In the genomic region with DNA sequence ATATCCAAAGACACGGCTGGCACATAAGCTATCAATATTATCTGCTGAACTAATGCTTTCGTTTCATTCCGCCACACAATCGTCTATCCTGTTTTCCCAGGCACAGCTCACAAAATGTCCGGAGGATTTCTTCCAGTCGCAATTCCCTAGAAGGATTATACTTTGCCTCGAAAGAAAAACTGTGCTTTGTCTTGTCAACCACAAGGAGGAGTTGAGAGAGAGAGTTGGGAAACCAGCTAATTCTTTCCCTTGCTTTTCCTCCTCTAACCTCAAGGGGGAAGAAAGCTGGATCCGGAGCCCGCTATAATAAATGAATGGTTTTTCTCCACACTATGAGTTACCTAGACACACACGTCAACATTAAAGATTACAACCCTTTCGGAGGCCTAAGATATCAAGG, we compare ENCODE assay signal across 8 mouse cellular contexts. TPM values are rescaled to one million over a fixed set of nuclear protein-coding genes. Genes with fewer than 3 reads are reported as not detected.
DNase-seq lines count a peak whose midpoint lies in the region; ATAC-seq and TF ChIP-seq lines count a peak whose summit lies in the region.

No protein-coding gene starts in this region.

- CTCF ChIA-PET in Patski (lab: Charles Lee), result interaction anchor here (0.7 to 3.1 kb wide), 15 partner anchors 8 to 478 kb away, joined by 3 to 19 read pairs (median 5); no protein-coding TSS in a partner anchor

- no peak for TF ChIP-seq CTCF in Patski (IDR thresholded peaks at IDR 0.05)
- peak; percentile 67 for TF ChIP-seq CTCF in liver, postnatal 0 days (IDR thresholded peaks at IDR 0.05; ENCODE audit: low read depth)

- no peak for TF ChIP-seq EP300 in liver, postnatal 0 days (IDR thresholded peaks at IDR 0.05; ENCODE audit: low read depth)

- peak; percentile 35 to 41 for DNase-seq in B cell, adult 2 months
- peak; percentile 47 for DNase-seq in Patski (ENCODE audit: low read depth, low spot score)
- DNase-seq in embryo, embryonic 10.5 days (ENCODE audit: low spot score), result peak; percentile 88
- peak; percentile 18 for DNase-seq in liver, postnatal 0 days

- H3K9ac ChIP-seq in heart, embryonic 12.5 days, result peak overlapping the region; percentile 80
- peak overlapping the region; percentile 79 for H3K9ac ChIP-seq in kidney, embryonic 15.5 days
- H3K9ac ChIP-seq in liver, postnatal 0 days (replicated peaks), result peak overlapping the region; percentile 81
- peak overlapping the region; percentile 84 for H3K9ac ChIP-seq in neural tube, embryonic 13.5 days

- POLR2A ChIA-PET in Patski (lab: Charles Lee), result interaction anchor here (1.4 kb wide), 1 partner anchor 29 kb away, joined by 3 read pairs; no protein-coding TSS in a partner anchor

- peak overlapping the region; percentile 77 for H3K4me3 ChIP-seq in heart, embryonic 12.5 days
- peak overlapping the region; percentile 92 for H3K4me3 ChIP-seq in kidney, embryonic 15.5 days (replicated peaks)
- H3K4me3 ChIP-seq in liver, postnatal 0 days (ENCODE audit: low read depth, low read length), result peak overlapping the region; percentile 84
- H3K4me3 ChIP-seq in neural tube, embryonic 13.5 days, result peak overlapping the region; percentile 93

- no peaks in the 10 kb centered on the region for H3K9me3 ChIP-seq in heart, embryonic 12.5 days (replicated peaks)
- H3K9me3 ChIP-seq in kidney, embryonic 15.5 days (replicated peaks), result no peaks in the 10 kb centered on the region
- H3K9me3 ChIP-seq in liver, postnatal 0 days (ENCODE audit: low read length), result no peaks in the 10 kb centered on the region
- no peaks in the 10 kb centered on the region for H3K9me3 ChIP-seq in neural tube, embryonic 13.5 days

- H3K27ac ChIP-seq in heart, embryonic 12.5 days (ENCODE audit: poor library complexity, severe bottlenecking), result no peak overlapping the region
- 0 out of 2 replicates have a peak overlapping the region, but pooled peaks have one; percentile 95 for H3K27ac ChIP-seq in kidney, embryonic 15.5 days
- 0 out of 2 replicates have a peak overlapping the region, but pooled peaks have one; percentile 12 for H3K27ac ChIP-seq in liver, postnatal 0 days (ENCODE audit: low read depth)
- peak overlapping the region; percentile 43; the same call in 1 of the 2 replicates for H3K27ac ChIP-seq in neural tube, embryonic 13.5 days (replicated peaks)

- in situ Hi-C loops in Patski (cut with MboI; ENCODE audit: low pct_unique_long_range_greater_than_20kb), result no loop called here

- peak overlapping the region; percentile 99 for H3K4me2 ChIP-seq in heart, embryonic 12.5 days
- peak overlapping the region; percentile 98 for H3K4me2 ChIP-seq in kidney, embryonic 15.5 days
- H3K4me2 ChIP-seq in liver, postnatal 0 days (ENCODE audit: low read depth, low read length), result peak overlapping the region; percentile 94
- peak overlapping the region; percentile 99 for H3K4me2 ChIP-seq in neural tube, embryonic 13.5 days

- H3K36me3 ChIP-seq in heart, embryonic 12.5 days, result no peaks in the 10 kb centered on the region
- no peaks in the 10 kb centered on the region for H3K36me3 ChIP-seq in kidney, embryonic 15.5 days
- no peaks in the 10 kb centered on the region for H3K36me3 ChIP-seq in liver, postnatal 0 days (replicated peaks; ENCODE audit: insufficient read depth, low read length)
- H3K36me3 ChIP-seq in neural tube, embryonic 13.5 days, result 0 out of 2 replicates have a peak, but pooled peaks cover 2% of the 10 kb centered on the region

- H3K27me3 ChIP-seq in Patski, result peaks cover 3% of the 10 kb centered on the region
- H3K27me3 ChIP-seq in heart, embryonic 12.5 days (replicated peaks), result no peaks in the 10 kb centered on the region
- no peaks in the 10 kb centered on the region for H3K27me3 ChIP-seq in kidney, embryonic 15.5 days
- H3K27me3 ChIP-seq in liver, postnatal 0 days (ENCODE audit: insufficient read depth, low read length), result peaks cover 5% of the 10 kb centered on the region; the same call in 1 of the 2 replicates
- H3K27me3 ChIP-seq in neural tube, embryonic 13.5 days, result no peaks in the 10 kb centered on the region

- 2% methylated on average over 11 of the region's 11 CpGs for WGBS in heart, embryonic 12.5 days
- WGBS in kidney, embryonic 15.5 days, result 2% methylated on average over 11 of the region's 11 CpGs
- 2% methylated on average over 11 of the region's 11 CpGs for WGBS in liver, postnatal 0 days (ENCODE audit: insufficient replicate concordance)
- WGBS in neural tube, embryonic 13.5 days, result 2% methylated on average over 11 of the region's 11 CpGs

- ATAC-seq in Patski, result peak; percentile 45
- ATAC-seq in heart, embryonic 12.5 days (ENCODE audit: insufficient number of reproducible peaks, low FRiP score), result no peak
- ATAC-seq in kidney, embryonic 15.5 days (replicated peaks; ENCODE audit: low FRiP score), result peak; percentile 9; the same call in 1 of the 2 replicates
- ATAC-seq in liver, postnatal 0 days, result no peak
- no peak for ATAC-seq in neural tube, embryonic 13.5 days (ENCODE audit: low read depth)
- ATAC-seq in erythroid progenitor cell, adult 5-6 weeks (replicated peaks; ENCODE audit: low FRiP score, poor library complexity, severe bottlenecking), result no peak

- H3K4me1 ChIP-seq in heart, embryonic 12.5 days (replicated peaks), result peaks cover 7% of the 10 kb centered on the region
- H3K4me1 ChIP-seq in kidney, embryonic 15.5 days, result peaks cover 17% of the 10 kb centered on the region
- peaks cover 17% of the 10 kb centered on the region for H3K4me1 ChIP-seq in liver, postnatal 0 days (ENCODE audit: insufficient read depth)
- peaks cover 16% of the 10 kb centered on the region for H3K4me1 ChIP-seq in neural tube, embryonic 13.5 days (replicated peaks)

RNA-seq across cellular contexts. Expression of gene Cry1, which starts 1.2 kb away (rescaled TPM):
- polyA plus RNA-seq in Patski (2021), result 9.2 TPM
- polyA plus RNA-seq in heart, embryonic 12.5 days (2016; fragmentation: Nextera tagmentation; extraction: Ambion mirVana), result 20.5 and 20.8 TPM in 2 replicates
- 31.0 and 32.9 TPM in 2 replicates for polyA plus RNA-seq in kidney, embryonic 15.5 days (2015; fragmentation: Nextera tagmentation; extraction: Ambion mirVana)
- polyA plus RNA-seq in liver, postnatal 0 days (2015; fragmentation: Nextera tagmentation; extraction: Ambion mirVana), result 8.2 and 9.4 TPM in 2 replicates
- polyA plus RNA-seq in neural tube, embryonic 13.5 days (2015; fragmentation: Nextera tagmentation; extraction: Ambion mirVana), result 32.6 and 32.7 TPM in 2 replicates
- 2.9 and 7.1 TPM in 2 replicates for total RNA-seq in erythroid progenitor cell, adult 5-6 weeks (2015; ENCODE audit: low replicate concordance)
- 6.9 and 7.6 TPM in 2 replicates for total RNA-seq in erythroid progenitor cell, adult 5-6 weeks (2017; ENCODE audit: low replicate concordance)

RNA-seq across cellular contexts. Expression of gene Mterf2, which starts 55.8 kb away (rescaled TPM):
- 12.3 TPM for polyA plus RNA-seq in Patski (2021)
- 13.0 and 14.3 TPM in 2 replicates for polyA plus RNA-seq in heart, embryonic 12.5 days (2016; fragmentation: Nextera tagmentation; extraction: Ambion mirVana)
- 14.9 and 15.9 TPM in 2 replicates for polyA plus RNA-seq in kidney, embryonic 15.5 days (2015; fragmentation: Nextera tagmentation; extraction: Ambion mirVana)
- 2.7 and 3.1 TPM in 2 replicates for polyA plus RNA-seq in liver, postnatal 0 days (2015; fragmentation: Nextera tagmentation; extraction: Ambion mirVana)
- polyA plus RNA-seq in neural tube, embryonic 13.5 days (2015; fragmentation: Nextera tagmentation; extraction: Ambion mirVana), result 35.2 and 38.2 TPM in 2 replicates
- total RNA-seq in erythroid progenitor cell, adult 5-6 weeks (2015; ENCODE audit: low replicate concordance), result 11.2 TPM in 1 of 2 replicates, not detected in the other
- 4.2 TPM in 1 of 2 replicates, not detected in the other for total RNA-seq in erythroid progenitor cell, adult 5-6 weeks (2017; ENCODE audit: low replicate concordance)

Comparison
In these comparisons a context has a peak if more than half of its experiments do, and no peak if none do; other contexts are left out.
1. DNase-seq: peak in every context shown above with its lines; median percentile 88 in embryo, embryonic 10.5 days; 47 in Patski; 38 in B cell, adult 2 months; 18 in liver, postnatal 0 days.
2. ATAC-seq: peak in Patski (single experiment) and kidney, embryonic 15.5 days (single experiment); none in heart, embryonic 12.5 days (single experiment), liver, postnatal 0 days (single experiment), neural tube, embryonic 13.5 days (single experiment) and erythroid progenitor cell, adult 5-6 weeks (single experiment).
3. Peak in every context shown above with its lines, with median percentiles within 50 percentile points of each other: H3K4me2 ChIP-seq, H3K4me3 ChIP-seq and H3K9ac ChIP-seq.